Mouse (Mus musculus) midbrain, embryonic 15.5 days (tissue): ENCODE results near the gene Syt6. TPM values are rescaled to one million over a fixed set of nuclear protein-coding genes. Genes with fewer than 3 reads are reported as not detected.

Experiments used
- ATAC-seq: fragments of 200-750 bp; cut with Nextera tagmentation; replicated peaks from 2 replicates; pipeline ENCODE4 v1.8.0; 2017; ENCODE audit warnings: moderate TSS enrichment
- H3K27ac ChIP-seq: fragments of 300-500 bp; sonication (generic); 2 replicates; pipeline ENCODE4 v1.5.1; 2015; ENCODE audit warnings: mild to moderate bottlenecking, inconsistent platforms
- H3K27me3 ChIP-seq: fragments of 300-500 bp; sonication (generic); replicated peaks from 2 replicates; pipeline ENCODE4 v1.6.1; 2015; ENCODE audit warnings: inconsistent platforms
- H3K36me3 ChIP-seq: fragments of 300-500 bp; sonication (generic); replicated peaks from 2 replicates; pipeline ENCODE4 v1.6.1; 2015; ENCODE audit warnings: inconsistent platforms
- H3K4me1 ChIP-seq: fragments of 300-500 bp; sonication (generic); 2 replicates; pipeline ENCODE4 v1.6.1; 2015; ENCODE audit warnings: inconsistent platforms
- H3K4me2 ChIP-seq: fragments of 300-500 bp; sonication (generic); 2 replicates; pipeline ENCODE4 v1.6.1; 2015; ENCODE audit warnings: inconsistent platforms, mild to moderate bottlenecking, moderate library complexity
- H3K4me3 ChIP-seq: fragments of 300-500 bp; sonication (generic); 2 replicates; pipeline ENCODE4 v1.5.1; 2015; ENCODE audit warnings: mild to moderate bottlenecking, inconsistent platforms
- H3K9ac ChIP-seq: fragments of 300-500 bp; sonication (generic); 2 replicates; pipeline ENCODE4 v1.6.1; 2015; ENCODE audit warnings: mild to moderate bottlenecking, inconsistent platforms
- H3K9me3 ChIP-seq: fragments of 300-500 bp; sonication (generic); 2 replicates; pipeline ENCODE4 v1.6.1; 2016; ENCODE audit warnings: inconsistent platforms
- WGBS: fragments of 180-500 bp; shearing (Covaris S2); methylation state at CpG from one replicate; pipeline ENCODE4 v1.1.7; 2015; ENCODE audit warnings: mixed read lengths; 5-methylcytosine and 5-hydroxymethylcytosine counted together
- polyA plus RNA-seq: library from polyadenylated mRNA; unstranded; fragments of >200 nt; fragmentation: Nextera tagmentation; extraction: Ambion mirVana; gene quantifications from 2 replicates; pipeline ENCODE4 v1.2.1, GENCODE M21; 2015

The Syt6 gene
- polyA plus RNA-seq, 1 experiment from 2014 or later: 17.1 TPM

DNA sequence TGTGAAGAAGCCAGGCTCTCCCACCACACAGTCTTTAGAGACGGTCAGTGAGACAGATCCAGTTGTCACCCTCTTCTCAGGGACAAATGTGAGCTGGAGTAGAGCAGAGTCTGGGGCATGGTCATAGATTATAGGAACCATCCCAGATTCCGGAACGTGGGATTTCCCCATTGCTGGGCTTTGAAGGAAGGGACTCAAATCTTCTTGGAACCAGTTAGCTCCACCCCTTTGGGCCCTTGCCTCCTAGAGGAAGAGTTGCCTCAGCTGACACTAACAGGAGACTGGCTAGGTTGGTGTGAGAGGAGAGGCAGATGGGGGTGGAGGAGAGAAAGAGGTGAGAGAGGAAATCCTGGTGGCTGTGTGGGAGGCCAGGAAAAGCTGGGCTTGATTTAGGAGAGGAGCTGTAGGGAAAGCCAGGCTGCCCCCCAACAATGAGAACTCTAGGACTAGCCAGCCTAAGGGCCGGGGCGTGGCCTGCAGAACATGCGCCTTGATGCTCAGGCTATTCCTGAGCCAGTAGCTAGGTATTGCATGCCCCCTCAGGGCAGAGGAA, 31.1 kb downstream of the Syt6 start:
- H3K4me2 ChIP-seq: no peak overlapping the region
- no peaks in the 10 kb centered on the region for H3K27me3 ChIP-seq
- no peaks in the 10 kb centered on the region for H3K9me3 ChIP-seq
- WGBS: 90% methylated on average over 6 of the region's 6 CpGs
- ATAC-seq: no peak
- H3K9ac ChIP-seq: no peak overlapping the region
- H3K27ac ChIP-seq: no peak overlapping the region
- no peak overlapping the region for H3K4me3 ChIP-seq
- H3K4me1 ChIP-seq: peaks cover 6% of the 10 kb centered on the region; the same call in 1 of the 2 replicates
- H3K36me3 ChIP-seq: no peaks in the 10 kb centered on the region

DNA sequence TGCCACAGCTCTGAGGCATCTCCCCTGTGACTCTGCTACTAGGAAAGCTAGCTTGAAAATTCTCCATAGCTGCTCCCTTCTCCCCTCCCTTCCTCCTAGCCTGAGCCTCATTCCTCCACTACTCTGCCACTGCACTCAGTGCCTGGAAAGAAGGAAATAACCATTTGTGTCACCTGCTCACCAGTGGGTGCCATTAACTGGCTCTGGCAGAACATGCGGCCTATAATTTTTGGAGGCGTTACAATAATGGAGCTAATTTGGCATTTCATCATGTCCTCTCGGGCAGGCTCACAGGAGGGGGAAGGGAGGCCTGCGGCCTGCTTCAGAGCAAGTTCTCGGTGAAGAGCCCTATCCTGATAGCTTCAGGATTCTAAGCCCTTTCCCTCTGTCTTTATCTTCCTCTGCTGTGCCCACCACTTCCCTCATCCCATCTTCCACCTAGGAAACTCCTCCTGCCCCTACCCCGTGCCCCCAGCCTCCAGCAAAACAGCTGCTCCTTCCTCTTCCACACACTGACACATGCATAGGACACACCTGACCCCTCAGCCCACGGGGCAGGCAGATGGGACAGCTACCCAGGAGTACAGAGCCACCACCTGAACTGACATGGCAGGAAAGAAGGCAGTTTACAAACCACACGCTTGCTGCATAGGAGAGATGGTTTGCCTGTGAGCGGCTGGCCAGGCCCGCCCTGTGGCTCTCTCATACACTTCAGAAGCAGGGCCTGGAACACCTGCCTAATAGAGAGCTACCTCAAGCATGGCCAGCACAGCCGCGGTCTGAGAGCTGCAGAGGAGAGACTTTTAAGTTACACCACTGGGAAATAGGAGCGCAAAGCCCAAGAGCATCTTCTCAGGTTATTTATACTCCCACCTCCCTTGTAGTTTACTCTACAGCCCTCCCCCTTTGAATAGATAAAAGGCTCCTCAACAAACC, 31.9 kb downstream of the Syt6 start:
- Histone ChIP-seq H3K4me1 (peaks cover 4% of the 10 kb centered on the region; the same call in 1 of the 2 replicates), H3K4me3 (no peak overlapping the region), H3K27me3 (no peaks in the 10 kb centered on the region), H3K9me3 (no peaks in the 10 kb centered on the region), H3K36me3 (no peaks in the 10 kb centered on the region), H3K4me2 (no peak overlapping the region), H3K27ac (no peak overlapping the region), H3K9ac (no peak overlapping the region)
- WGBS: 82% methylated on average over 13 of the region's 13 CpGs
- ATAC-seq: no peak

DNA sequence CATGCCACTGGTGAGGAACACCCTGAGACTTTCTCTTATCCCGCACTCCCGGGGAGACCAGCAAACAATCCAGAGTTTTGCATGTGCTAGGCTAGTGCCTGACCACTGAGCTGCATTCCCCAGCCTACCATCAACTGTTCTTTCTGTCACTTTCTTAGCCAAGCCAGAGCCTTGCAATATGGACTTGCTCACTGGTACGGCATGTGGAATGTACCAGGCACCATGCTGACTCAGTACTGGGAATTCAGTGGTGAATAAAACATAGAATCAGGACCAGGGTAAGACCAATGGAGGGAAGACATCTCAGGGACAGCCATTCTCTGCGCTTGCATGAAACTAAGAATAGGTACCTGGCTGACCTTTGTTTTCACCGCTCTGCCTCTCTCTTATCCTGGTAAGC, 35.2 kb downstream of the Syt6 start:
- H3K4me2 ChIP-seq: no peak overlapping the region
- H3K27ac ChIP-seq: no peak overlapping the region
- H3K27me3 ChIP-seq: no peaks in the 10 kb centered on the region
- no peaks in the 10 kb centered on the region for H3K36me3 ChIP-seq
- WGBS: 92% methylated on average over 5 of the region's 5 CpGs
- peaks cover 4% of the 10 kb centered on the region; the same call in 1 of the 2 replicates for H3K4me1 ChIP-seq
- H3K4me3 ChIP-seq: no peak overlapping the region
- no peak overlapping the region for H3K9ac ChIP-seq
- no peaks in the 10 kb centered on the region for H3K9me3 ChIP-seq
- ATAC-seq: no peak

DNA sequence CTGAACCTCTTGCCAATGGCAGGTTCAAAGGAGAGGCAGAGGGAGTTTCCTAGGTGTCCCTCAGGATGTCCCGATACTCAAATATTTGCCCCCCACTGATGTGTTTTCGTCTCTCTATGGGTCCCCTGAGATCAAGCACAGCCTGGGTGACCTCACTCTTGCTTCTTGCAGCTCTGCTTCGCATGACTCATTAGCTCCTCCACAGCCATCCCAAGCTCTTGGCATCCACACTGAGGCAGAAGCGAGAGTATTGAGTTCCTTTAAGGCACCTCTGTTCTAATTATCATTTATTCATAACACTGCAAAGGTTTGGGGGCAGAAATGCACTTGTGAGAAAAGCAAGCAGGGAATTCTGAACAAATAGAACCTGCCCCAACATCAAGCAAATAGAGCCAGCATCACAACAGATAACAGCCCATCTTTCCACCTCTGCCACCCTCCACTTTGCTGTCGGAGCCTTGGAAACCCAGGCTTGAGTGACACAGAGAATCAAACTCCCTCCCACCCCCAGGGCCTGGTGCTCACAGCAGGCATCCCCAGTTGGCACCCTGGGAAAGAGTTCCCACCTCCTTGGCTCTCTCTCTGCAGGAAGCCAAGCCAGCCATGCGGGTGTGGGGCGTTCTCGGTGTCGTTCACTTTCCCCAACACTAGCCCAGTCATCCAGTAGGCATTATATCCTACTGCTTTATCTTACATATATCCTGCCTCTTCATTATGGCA, 37.8 kb downstream of the Syt6 start:
- no peak for ATAC-seq
- WGBS: 69% methylated on average over 9 of the region's 9 CpGs
- H3K4me3 ChIP-seq: no peak overlapping the region

DNA sequence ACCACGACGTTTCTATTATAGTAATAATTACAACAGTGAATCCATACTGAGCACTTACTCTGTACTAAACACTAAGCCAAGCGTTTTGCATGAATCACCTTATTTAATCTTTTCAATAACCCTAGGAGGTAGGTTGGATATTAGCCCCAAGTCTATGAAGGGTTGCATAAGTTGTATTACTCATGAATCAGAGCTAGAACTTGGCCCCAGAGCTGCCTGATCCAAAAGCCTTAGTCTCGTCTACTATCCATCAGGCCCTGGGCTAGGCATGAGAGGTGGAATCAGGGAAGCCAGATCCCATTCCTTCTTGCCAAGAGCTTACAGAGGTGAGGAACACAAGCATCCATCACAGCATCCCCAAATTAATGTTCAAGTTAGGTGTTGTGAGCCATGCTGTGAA, 40.6 kb downstream of the Syt6 start:
- no peak for ATAC-seq
- H3K4me1 ChIP-seq: no peaks in the 10 kb centered on the region
- 82% methylated on average over 4 of the region's 4 CpGs for WGBS
- no peaks in the 10 kb centered on the region for H3K27me3 ChIP-seq
- no peak overlapping the region for H3K9ac ChIP-seq
- no peak overlapping the region for H3K27ac ChIP-seq
- no peaks in the 10 kb centered on the region for H3K9me3 ChIP-seq
- no peak overlapping the region for H3K4me2 ChIP-seq
- no peak overlapping the region for H3K4me3 ChIP-seq
- no peaks in the 10 kb centered on the region for H3K36me3 ChIP-seq

More for the DNA sequence above, 37.8 kb downstream of the Syt6 start:
- no peaks in the 10 kb centered on the region for H3K9me3 ChIP-seq
- H3K9ac ChIP-seq: no peak overlapping the region
- no peak overlapping the region for H3K27ac ChIP-seq
- H3K36me3 ChIP-seq: no peaks in the 10 kb centered on the region
- no peaks in the 10 kb centered on the region for H3K27me3 ChIP-seq
- no peak overlapping the region for H3K4me2 ChIP-seq
- peaks cover 4% of the 10 kb centered on the region; the same call in 1 of the 2 replicates for H3K4me1 ChIP-seq

DNA sequence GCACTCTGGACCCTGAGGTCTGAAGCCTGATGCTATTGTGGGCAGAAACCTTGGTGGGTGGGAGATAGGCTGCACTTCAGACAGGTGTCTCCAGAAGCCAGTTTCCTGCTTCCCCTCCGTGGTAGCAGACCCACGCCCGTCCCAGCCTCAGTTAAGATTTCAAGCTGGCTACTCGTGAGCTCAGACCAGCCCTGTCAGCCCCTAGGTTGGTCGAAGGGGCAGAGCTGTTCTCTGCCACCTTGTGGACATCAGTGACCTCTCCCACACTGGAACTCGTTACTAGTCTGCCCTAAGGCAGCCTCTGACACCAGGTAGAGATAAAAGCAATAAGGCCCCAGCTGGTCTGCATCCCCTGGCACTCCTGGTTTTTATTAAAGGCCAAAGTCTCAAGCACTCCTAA, 42.0 kb downstream of the Syt6 start:
- WGBS: 54% methylated on average over 6 of the region's 6 CpGs
- H3K4me1 ChIP-seq: no peaks in the 10 kb centered on the region
- no peaks in the 10 kb centered on the region for H3K36me3 ChIP-seq
- ATAC-seq: no peak
- H3K4me3 ChIP-seq: no peak overlapping the region
- no peaks in the 10 kb centered on the region for H3K27me3 ChIP-seq
- no peak overlapping the region for H3K9ac ChIP-seq
- H3K9me3 ChIP-seq: no peaks in the 10 kb centered on the region
- no peak overlapping the region for H3K4me2 ChIP-seq
- H3K27ac ChIP-seq: no peak overlapping the region

DNA sequence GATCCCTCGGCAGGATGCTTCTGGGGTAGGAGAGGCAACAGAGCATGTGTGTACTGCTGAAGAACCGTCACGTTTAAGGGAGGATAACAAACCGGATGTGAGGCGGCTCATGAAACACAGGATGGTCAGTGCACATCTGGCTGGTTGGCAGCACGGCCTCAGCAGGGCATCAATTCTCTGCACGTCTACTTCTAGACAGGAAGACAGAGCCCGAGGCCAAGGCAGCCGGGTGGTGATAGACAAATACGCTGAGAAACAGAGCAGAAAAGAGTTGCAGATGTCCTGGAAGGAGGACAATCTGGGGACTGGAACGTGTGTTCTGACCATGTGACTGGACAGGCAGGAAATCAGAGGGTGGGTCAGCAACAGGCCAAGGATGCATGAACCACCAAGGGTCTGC, 45.1 kb downstream of the Syt6 start:
- no peak overlapping the region for H3K9ac ChIP-seq
- ATAC-seq: no peak
- no peak overlapping the region for H3K4me3 ChIP-seq
- H3K27ac ChIP-seq: no peak overlapping the region
- no peaks in the 10 kb centered on the region for H3K27me3 ChIP-seq
- H3K4me2 ChIP-seq: no peak overlapping the region
- WGBS: 83% methylated on average over 11 of the region's 11 CpGs
- no peaks in the 10 kb centered on the region for H3K4me1 ChIP-seq
- no peaks in the 10 kb centered on the region for H3K36me3 ChIP-seq
- H3K9me3 ChIP-seq: no peaks in the 10 kb centered on the region

DNA sequence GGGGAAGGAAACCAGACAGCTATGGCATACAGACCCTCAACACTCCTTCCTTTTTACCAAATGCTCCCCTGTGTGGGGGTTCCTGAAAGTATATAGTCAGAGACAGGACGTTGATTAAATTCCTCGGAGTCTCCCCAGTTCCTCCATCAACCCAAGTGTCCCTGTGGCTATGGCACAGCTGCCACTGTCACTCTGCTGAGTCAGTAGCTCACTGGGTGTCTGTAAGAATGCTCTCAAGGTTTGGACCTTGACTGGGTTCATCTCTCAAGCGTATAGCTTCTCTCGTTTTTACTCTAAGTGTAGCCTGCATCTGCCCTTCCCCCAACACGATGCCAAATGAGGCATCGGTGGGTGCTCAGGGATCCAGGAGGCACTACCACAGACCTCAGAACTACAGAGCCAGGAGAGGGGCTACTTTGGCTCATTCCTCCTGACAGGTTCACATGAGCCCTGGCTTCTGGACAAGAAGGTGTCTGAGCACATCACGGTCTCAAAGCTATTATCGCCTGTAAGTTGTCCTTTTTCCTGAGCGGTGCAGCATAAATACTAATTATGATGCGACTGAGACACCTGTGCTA, 49.0 kb downstream of the Syt6 start:
- 84% methylated on average over 10 of the region's 10 CpGs for WGBS
- no peaks in the 10 kb centered on the region for H3K27me3 ChIP-seq
- no peak for ATAC-seq
- H3K4me1 ChIP-seq: no peaks in the 10 kb centered on the region
- no peaks in the 10 kb centered on the region for H3K36me3 ChIP-seq
- H3K4me2 ChIP-seq: no peak overlapping the region
- H3K9ac ChIP-seq: no peak overlapping the region
- no peak overlapping the region for H3K4me3 ChIP-seq
- H3K27ac ChIP-seq: no peak overlapping the region
- H3K9me3 ChIP-seq: no peaks in the 10 kb centered on the region

DNA sequence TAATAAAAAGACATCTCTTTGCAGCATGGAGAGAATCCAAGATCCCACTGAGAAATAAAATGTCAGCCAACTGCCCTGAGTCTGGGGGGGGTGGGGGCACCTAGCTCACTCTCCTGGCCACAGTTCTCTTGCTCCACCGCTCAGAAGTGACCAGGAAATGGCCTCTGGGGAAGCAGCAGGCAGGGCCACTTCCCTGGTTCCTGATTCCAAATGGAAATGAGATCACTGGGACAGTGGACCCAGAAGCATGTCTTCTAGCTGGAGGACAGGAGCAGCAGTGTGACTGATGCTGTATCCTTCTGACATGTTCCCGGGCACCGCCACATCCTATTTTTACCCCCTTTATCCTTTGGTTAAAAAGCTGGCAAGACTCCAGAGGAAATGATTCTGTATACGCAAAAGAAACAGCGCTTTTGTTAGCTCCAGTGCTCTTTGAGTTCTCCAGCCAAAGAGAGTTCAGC, 49.6 kb downstream of the Syt6 start:
- 57% methylated on average over 5 of the region's 5 CpGs for WGBS
- H3K9ac ChIP-seq: no peak overlapping the region
- no peak overlapping the region for H3K4me2 ChIP-seq
- H3K9me3 ChIP-seq: no peaks in the 10 kb centered on the region
- no peaks in the 10 kb centered on the region for H3K4me1 ChIP-seq
- H3K4me3 ChIP-seq: no peak overlapping the region
- H3K36me3 ChIP-seq: no peaks in the 10 kb centered on the region
- no peak for ATAC-seq
- H3K27me3 ChIP-seq: no peaks in the 10 kb centered on the region
- no peak overlapping the region for H3K27ac ChIP-seq

DNA sequence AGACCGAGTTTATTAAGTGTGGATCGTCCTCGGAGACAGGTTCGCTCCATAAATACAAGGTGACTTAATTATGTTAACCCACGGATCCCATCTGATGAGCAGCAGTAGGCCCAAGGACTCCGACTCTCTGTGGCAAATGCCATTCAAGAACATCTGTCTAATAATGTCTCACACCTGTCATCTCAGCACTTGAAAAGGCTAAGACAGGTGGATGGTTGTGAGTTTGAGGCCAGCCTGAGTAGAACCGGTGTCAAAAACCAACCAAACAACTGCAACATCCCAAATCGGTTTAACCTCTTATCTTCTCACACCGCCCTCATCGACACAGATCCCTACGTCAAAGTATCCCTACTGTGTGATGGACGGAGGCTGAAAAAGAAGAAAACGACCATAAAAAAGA, 50.1 kb downstream of the Syt6 start:
- whole genome bisulfite sequencing: 85% methylated on average over 13 of the region's 13 CpGs
- Histone ChIP-seq H3K9me3 (no peaks in the 10 kb centered on the region), H3K4me2 (no peak overlapping the region), H3K36me3 (no peaks in the 10 kb centered on the region), H3K27me3 (no peaks in the 10 kb centered on the region), H3K27ac (no peak overlapping the region), H3K9ac (no peak overlapping the region), H3K4me3 (no peak overlapping the region), H3K4me1 (no peaks in the 10 kb centered on the region)
- ATAC-seq: no peak

DNA sequence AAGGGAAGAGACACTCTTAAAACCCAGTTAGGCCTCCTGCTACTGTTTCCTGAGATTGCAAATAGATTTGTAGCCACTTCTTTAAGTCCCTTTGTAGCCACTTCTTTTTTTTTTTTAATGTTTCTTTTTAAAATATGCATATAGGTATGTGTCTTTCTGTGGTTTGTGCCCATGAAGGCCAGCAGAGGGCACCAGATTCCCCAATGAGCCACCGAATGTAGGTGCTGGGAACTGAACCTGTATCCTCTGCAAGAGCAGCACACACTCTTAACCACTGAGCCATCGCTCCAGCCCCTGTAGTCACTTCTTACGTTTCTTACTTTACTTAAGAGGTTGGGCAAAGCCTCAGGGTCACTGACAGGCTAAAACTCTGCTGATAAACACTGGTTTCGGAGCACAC, 51.5 kb downstream of the Syt6 start:
- H3K27ac ChIP-seq: no peak overlapping the region
- no peaks in the 10 kb centered on the region for H3K9me3 ChIP-seq
- no peaks in the 10 kb centered on the region for H3K4me1 ChIP-seq
- H3K27me3 ChIP-seq: no peaks in the 10 kb centered on the region
- no peak overlapping the region for H3K9ac ChIP-seq
- no peaks in the 10 kb centered on the region for H3K36me3 ChIP-seq
- H3K4me3 ChIP-seq: no peak overlapping the region
- H3K4me2 ChIP-seq: no peak overlapping the region
- no peak for ATAC-seq
- WGBS: 92% methylated on average over 4 of the region's 4 CpGs

DNA sequence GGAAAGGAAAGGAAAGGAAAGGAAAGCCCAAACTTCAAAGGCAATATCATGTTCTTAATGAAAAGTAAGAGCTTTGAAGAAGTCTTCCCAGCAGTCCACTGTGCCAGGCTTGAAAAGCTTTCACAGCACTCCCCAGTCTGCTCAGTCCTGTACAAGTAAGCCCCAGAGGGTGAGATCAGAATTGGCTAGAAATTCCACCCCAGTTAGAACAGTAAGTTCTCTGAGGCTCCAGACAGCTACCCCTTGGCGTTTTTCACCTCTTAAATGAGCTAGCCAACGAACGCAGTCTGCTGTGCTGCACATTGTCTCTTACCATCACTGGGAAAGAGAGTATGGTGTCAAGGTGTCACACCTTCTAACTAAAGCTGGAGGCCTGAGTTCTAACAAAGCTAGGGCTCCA, 52.6 kb downstream of the Syt6 start:
- H3K4me3 ChIP-seq: no peak overlapping the region
- H3K9me3 ChIP-seq: no peaks in the 10 kb centered on the region
- no peak overlapping the region for H3K27ac ChIP-seq
- no peak for ATAC-seq
- no peaks in the 10 kb centered on the region for H3K27me3 ChIP-seq
- H3K9ac ChIP-seq: no peak overlapping the region
- H3K4me1 ChIP-seq: no peaks in the 10 kb centered on the region
- H3K36me3 ChIP-seq: no peaks in the 10 kb centered on the region
- H3K4me2 ChIP-seq: no peak overlapping the region
- 92% methylated on average over 3 of the region's 3 CpGs for WGBS
